ENCODE assay signal across 8 mouse cellular contexts in the genomic region with DNA sequence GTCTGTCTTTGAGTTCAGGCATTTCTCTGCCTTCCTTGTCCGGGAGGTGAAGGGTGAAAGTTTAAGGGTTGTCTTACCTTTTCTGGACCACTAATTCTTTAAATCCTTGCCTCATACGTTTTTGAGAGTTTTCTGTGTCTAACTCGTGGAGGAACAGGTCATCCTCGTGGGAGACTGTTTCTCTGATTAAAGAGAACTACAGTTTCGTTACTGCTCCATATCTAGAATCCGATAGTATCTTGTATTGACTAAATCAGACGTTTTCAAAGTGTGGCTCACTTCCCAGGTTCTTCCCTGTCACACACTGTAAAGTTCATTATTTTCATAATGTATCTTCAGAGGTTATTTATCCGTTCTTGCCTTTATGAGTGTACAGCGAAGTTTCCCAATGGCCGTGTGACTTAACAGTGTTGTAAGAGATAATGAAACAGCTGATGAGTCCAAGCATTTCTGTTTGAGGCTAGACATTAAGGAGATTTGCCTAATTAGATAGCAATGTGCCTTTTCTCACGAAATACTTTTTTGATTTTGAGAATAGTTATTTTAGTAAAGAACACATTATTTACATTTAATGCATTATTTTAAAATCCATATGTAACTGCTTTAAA. TPM values are rescaled to one million over a fixed set of nuclear protein-coding genes. Genes with fewer than 3 reads are reported as not detected.
A peak's percentile ranks its signal among the peaks of the same experiment; 100 is the strongest.
DNase-seq lines count a peak whose midpoint lies in the region; ATAC-seq and TF ChIP-seq lines count a peak whose summit lies in the region.

No protein-coding gene starts in this region.

- 24% methylated on average over 11 of the region's 11 CpGs for WGBS in hindbrain, embryonic 11.5 days

- H3K4me2 ChIP-seq in hindbrain, embryonic 11.5 days (replicated peaks; ENCODE audit: low read depth, low read length): peak overlapping the region; percentile 68

- no peaks in the 10 kb centered on the region for H3K36me3 ChIP-seq in hindbrain, embryonic 11.5 days (ENCODE audit: control insufficient read depth, insufficient read depth, low read length)
- no peaks in the 10 kb centered on the region for H3K36me3 ChIP-seq in megakaryocyte, embryonic 14.5 days (replicated peaks; ENCODE audit: low read length)

- peak overlapping the region; percentile 95 for H3K4me3 ChIP-seq in bone marrow macrophage, adult 2 months (ENCODE audit: insufficient read depth, low read length)
- peak overlapping the region; percentile 89 for H3K4me3 ChIP-seq in hindbrain, embryonic 11.5 days (ENCODE audit: low read depth, low read length)
- peak overlapping the region; percentile 98 for H3K4me3 ChIP-seq in megakaryocyte, embryonic 14.5 days (replicated peaks)

- H3K27me3 ChIP-seq in hindbrain, embryonic 11.5 days (ENCODE audit: control insufficient read depth, insufficient read depth, low read length): no peaks in the 10 kb centered on the region
- no peaks in the 10 kb centered on the region for H3K27me3 ChIP-seq in megakaryocyte, embryonic 14.5 days (replicated peaks)

- ATAC-seq in hindbrain, embryonic 11.5 days (ENCODE audit: low FRiP score): no peak

- H3K9me3 ChIP-seq in hindbrain, embryonic 11.5 days (ENCODE audit: control insufficient read depth, low read length): no peaks in the 10 kb centered on the region
- no peaks in the 10 kb centered on the region for H3K9me3 ChIP-seq in megakaryocyte, embryonic 14.5 days

- peak overlapping the region; percentile 86 for H3K27ac ChIP-seq in bone marrow macrophage, adult 2 months (ENCODE audit: insufficient read depth, low read depth, low read length)
- H3K27ac ChIP-seq in hindbrain, embryonic 11.5 days (ENCODE audit: low read depth, low read length): no peak overlapping the region

- H3K4me1 ChIP-seq in bone marrow macrophage, adult 2 months (ENCODE audit: control insufficient read depth, insufficient read depth, low read length): peaks cover 36% of the 10 kb centered on the region
- no peaks in the 10 kb centered on the region; the same call in 1 of the 2 replicates for H3K4me1 ChIP-seq in hindbrain, embryonic 11.5 days (replicated peaks; ENCODE audit: control insufficient read depth, insufficient read depth, low read length)
- peaks cover 31% of the 10 kb centered on the region for H3K4me1 ChIP-seq in megakaryocyte, embryonic 14.5 days

- H3K9ac ChIP-seq in hindbrain, embryonic 11.5 days (ENCODE audit: low read depth, low read length): peak overlapping the region; percentile 83; the same call in 1 of the 2 replicates

- peak; percentile 14 for DNase-seq in heart, adult 8-10 months (ENCODE audit: low spot score)
- DNase-seq in heart, postnatal 4 days: no peak
- DNase-seq in hindbrain, embryonic 11.5 days (ENCODE audit: low spot score): no peak
- no peak for DNase-seq in layer of hippocampus, adult 9-10 months (ENCODE audit: low spot score)
- DNase-seq in right cerebral cortex, adult 2 months (ENCODE audit: low spot score in 2 of 2): no peak
- DNase-seq in yolk sac, embryonic 10.5 days (ENCODE audit: low spot score): no peak

- TF ChIP-seq CTCF in bone marrow macrophage, adult 2 months (IDR thresholded peaks at IDR 0.05; ENCODE audit: low read depth, low read length): no peak

- no peak for TF ChIP-seq POLR2A in bone marrow macrophage, adult 2 months (IDR thresholded peaks at IDR 0.05; ENCODE audit: borderline replicate concordance, low read depth, low read length)

RNA-seq across cellular contexts. Expression of gene Tmem38b, which starts 0.9 kb away (rescaled TPM):
- total RNA-seq in heart, adult 8-10 months (2022): 10 to 100 TPM; 21.7 to 30.6 (median 27.4) TPM
- total RNA-seq in heart, postnatal 4 days (2021): 10 to 100 TPM; 12.0 to 12.5 TPM
- 77.8 and 77.9 TPM in 2 replicates for polyA plus RNA-seq in bone marrow macrophage, adult 2 months (2012; ENCODE audit: insufficient read depth, insufficient read length, missing spikeins)
- polyA plus RNA-seq in hindbrain, embryonic 11.5 days (2014; fragmentation: Nextera tagmentation; extraction: Ambion mirVana): 5.8 and 6.7 TPM in 2 replicates
- polyA plus RNA-seq in megakaryocyte, embryonic 14.5 days (2012; ENCODE audit: insufficient read depth, low replicate concordance): 7.2 TPM in 1 of 2 replicates, not detected in the other

RNA-seq across cellular contexts. Expression of gene Tal2, which starts 47.2 kb away (rescaled TPM):
- under 1 TPM in 3 of 4 experiments, not detected in 1; 0.09 to 0.22 (median 0.09) TPM for total RNA-seq in heart, adult 8-10 months (2022)
- under 1 TPM; 0.09 to 0.17 TPM for total RNA-seq in heart, postnatal 4 days (2021)
- polyA plus RNA-seq in bone marrow macrophage, adult 2 months (2012; ENCODE audit: insufficient read depth, insufficient read length, missing spikeins): 1.8 and 2.9 TPM in 2 replicates
- polyA plus RNA-seq in hindbrain, embryonic 11.5 days (2014; fragmentation: Nextera tagmentation; extraction: Ambion mirVana): 0.73 and 1.4 TPM in 2 replicates
- not detected in 2 replicates for polyA plus RNA-seq in megakaryocyte, embryonic 14.5 days (2012; ENCODE audit: insufficient read depth, low replicate concordance)
